Mouse (Mus musculus): ENCODE measurements around the gene Gpsm3.

Gene Gpsm3

GRCm38 (mm10) chr17:34629221-34629751 lies 39.7 kb downstream of the Gpsm3 start, which contains the start of gene Prrt1:
Gene Prrt1 (plus strand): TSS chr17:34629533.
- DNase-seq (ENCODE audit: low spot score in 2 of 2), result peak in 1 of 2 experiments; percentile 75

DNA sequence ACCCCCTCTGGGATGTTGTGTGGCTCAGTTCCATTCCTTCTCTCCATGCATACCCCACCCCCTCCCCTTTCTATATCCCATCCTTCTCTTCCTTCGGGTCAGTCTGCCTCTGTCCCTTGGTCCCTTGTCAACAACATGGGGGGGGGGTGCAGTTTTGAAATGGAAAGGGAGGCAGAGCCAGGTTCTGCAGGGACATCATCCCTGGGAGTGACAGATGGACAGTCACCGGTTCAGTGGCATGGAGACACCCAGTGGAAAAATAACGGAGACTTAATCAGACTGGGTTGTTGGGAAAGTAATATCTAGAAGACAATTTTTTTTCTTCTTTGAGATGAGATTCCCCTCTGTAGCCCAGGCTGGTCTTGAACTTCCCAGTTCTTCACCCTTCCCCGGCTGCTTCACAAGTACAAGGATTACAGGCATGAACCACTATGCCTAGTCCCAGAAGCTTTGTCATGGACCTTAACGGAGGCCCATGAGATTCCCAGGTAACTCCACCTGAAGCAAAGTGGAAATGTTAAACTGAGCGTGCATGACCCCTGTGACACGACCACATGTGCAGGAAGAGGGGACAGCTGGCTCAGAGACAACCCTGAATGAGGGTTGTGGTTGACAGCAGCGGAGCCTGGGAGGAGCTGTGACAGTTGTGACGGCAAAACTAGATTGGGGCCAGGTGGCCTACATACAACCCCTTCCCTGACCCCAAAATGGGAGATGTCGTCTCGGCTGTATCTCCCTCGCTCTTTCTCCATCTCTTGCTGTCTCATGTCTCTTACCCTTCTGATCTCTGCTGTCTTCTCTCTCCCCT lies 40.4 kb downstream of the Gpsm3 start:
- no peak for DNase-seq (ENCODE audit: low spot score in 2 of 2)

DNA sequence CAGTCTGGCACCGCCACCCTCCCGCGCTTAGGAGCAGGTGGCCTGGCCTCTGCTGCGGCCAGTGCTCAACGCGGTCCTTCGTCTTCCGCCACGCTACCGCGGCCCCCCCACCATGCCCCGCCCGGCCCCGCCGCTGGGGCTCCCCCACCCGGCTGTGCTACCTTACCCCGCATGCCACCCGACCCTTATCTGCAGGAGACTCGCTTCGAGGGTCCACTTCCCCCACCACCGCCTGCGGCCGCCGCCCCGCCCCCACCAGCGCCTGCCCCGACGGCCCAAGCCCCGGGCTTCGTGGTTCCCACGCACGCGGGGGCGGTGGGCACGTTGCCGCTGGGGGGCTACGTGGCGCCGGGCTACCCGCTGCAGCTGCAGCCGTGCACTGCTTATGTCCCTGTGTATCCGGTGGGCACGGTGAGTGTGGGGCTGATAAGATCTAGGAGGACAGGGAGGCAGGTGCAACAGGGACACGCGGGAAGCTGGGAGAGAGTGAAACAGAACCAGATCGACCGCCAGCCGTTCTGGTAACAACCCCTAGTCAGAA lies 41.2 kb downstream of the Gpsm3 start:
- DNase-seq (ENCODE audit: low spot score in 2 of 2), result no peak

- no peak for DNase-seq (ENCODE audit: low spot score in 2 of 2)
These were observed 42.0 kb downstream of the Gpsm3 start for GRCm38 (mm10) chr17:34631647-34632046.

DNA sequence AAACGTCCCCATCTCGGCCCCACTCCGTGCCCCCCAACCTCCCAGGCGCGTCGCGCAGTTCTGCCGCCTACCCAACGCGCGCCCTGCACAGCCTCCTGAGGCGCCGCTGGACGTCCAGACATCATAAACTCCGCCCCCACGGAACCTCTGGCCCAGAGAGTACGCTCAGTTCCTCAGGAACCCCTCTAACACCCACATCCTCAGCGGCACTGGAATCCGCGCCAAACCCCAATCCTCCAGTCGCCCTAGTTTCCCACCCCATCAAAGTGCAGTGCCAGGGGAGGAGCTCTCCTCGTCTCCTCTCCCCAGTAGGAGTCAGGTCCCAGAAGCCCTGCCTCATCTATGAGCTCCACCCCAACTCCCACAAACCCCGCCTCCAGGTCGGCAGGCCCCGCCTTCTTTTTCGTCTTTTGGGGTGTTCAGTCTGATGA lies 42.7 kb downstream of the Gpsm3 start:
- DNase-seq (ENCODE audit: low spot score in 2 of 2), result peak; percentile 89 to 90

DNA sequence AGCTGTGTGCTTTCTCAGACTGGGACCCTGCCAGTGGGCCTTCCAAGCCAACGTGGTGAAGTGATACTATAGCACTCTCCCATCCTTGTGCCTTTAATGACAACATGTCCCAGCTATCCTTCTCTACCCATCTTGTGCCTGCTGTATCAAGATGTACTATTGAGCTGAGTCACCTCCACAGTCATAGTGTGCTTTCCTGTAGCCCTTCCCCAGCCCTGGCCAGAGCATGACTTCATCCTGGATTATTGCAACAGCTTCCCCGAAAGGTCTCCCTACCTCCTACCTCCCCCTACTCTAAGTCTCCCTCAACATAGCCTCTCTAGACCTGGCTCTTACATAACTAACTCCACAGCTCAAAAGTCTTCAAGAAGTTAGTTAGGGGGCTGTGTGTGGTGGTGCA lies 46.1 kb downstream of the Gpsm3 start:
- DNase-seq (ENCODE audit: low spot score in 2 of 2), result no peak

GRCm38 (mm10) chr17:34637459-34637858 lies 47.9 kb downstream of the Gpsm3 start:
- DNase-seq (ENCODE audit: low spot score in 2 of 2), result no peak

DNA sequence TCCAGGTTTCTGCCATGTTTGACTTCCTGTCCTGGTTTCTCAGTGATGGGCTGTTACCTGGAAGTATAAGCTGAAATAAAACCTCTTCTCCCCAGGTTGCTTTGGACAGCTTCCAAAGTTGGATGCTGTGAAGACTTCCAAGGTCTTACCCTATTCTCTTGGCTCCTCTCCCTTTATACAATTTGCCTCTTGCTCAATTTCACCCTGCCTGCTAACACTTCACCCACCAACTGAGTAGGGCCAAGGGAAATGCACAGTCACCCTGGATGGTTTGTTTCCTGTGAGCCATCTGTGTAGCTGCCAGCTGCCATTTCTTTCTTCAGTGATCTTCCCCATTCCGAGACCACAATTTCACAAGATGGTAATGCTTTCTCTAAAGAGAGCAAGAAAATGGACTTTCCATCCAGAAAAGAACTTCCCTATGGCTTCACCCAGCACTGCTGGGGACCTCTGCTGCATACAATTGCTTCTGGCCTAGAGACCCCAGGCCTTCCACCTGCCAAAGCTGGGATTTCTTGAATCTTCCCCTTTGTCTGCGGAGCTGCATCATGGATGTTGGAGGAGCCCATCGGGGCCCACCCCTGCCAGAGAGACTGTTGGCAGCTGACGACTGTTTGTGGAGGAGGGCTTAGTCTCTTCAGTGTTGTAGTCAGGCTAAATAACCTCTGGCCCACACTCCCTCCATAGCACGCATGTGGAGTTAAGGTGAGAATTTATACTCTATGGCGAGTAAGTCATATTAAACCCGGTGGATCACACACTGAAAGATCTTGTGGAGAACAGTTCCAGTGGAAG lies 50.1 kb downstream of the Gpsm3 start:
- DNase-seq (ENCODE audit: low spot score in 2 of 2), result no peak

DNA sequence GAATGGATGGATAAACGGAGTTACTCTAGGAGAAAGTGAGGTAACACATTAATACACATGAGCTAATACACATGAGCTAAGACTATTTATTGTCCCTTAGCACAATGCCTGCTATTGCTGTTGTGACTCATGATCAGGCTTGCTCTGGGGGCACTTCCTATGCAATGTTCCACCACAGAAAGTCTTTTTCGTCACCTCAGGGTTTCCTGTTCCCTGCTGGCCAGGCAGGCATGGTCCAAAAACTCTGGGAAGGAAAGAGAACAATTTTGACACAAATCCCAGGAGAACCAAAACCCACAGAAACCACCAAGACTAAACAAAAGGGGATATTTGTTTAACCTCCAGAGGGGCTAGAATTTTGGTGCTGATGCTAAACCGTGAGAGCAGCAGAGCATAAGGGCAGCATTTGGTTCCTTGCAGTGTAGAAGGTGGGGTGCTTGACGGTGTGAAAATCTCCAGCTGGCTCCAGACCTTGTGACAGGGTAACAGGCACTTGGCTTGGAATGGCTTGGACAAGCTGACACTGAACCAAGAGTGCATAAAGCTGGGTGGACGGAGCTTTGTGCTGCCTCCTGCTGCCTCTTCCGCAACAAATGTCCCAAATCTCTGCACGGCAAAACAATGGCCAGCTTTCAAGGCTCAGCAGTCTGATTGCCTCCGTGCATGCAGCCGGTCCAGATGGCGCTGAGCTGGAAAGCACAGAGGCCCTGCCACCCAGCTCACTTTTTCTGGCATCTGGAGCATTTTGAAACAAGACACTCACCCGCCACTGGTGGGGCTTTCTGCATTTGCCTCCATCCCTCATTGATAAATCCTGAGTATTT lies 51.4 kb downstream of the Gpsm3 start:
- DNase-seq (ENCODE audit: low spot score in 2 of 2), result no peak
